Mouse (Mus musculus) cerebellum, postnatal 36 days (tissue): Measurements from ENCODE around the gene Kctd20.
A peak's percentile ranks its signal among the peaks of the same experiment; 100 is the strongest.
"Not testable (repeated sequence)": the region's sequence is repeated elsewhere in the genome, so short reads cannot be mapped to it uniquely, and the experiment has no call there.

ENCODE experiments used
- DNase-seq, 2 experiments: peaks; one replicate each; pipeline ENCODE4 v3.0.0; 2021 to 2022; ENCODE audit warnings: mixed read lengths in 2 of 2

Gene Kctd20

DNA sequence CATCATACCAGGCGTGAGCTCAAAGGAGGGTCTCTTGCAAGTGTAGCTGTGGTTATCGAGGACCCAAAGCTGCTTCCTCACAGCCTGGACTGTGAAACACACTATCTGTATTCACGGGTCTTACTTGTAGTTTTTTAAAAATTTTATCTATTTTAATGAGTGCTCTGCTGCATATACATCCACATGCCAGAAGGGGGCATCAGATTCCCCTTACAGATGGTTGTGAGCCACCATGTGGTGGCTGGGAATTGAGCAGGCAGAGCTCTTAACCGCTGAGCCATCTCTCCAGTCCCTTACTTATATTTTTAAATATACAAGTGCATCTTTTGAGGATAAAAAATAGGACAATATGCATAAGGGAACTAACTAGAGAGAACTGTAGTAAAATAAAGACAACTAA, 36.0 kb downstream of the Kctd20 start:
- peak in 1 of 2 experiments; percentile 17 for DNase-seq

DNA sequence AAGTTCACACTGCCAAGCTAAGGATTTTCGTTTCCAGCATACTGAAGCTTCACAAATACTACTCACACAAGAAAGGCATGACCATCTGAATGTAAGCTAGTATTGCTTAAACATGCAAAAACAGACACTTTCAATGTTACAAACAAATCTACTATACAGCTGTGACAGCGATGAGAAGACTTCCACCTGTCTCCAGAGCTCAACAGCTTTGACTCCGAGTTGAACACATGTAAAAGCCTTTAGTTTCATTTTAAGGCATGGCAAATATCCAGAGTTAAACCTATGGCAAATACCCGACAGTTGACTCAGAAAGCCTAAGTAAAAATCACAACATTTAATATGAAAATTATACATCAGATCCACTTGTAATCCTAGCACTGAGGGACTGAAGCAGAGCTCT, 36.5 kb downstream of the Kctd20 start:
- no peak for DNase-seq

DNA sequence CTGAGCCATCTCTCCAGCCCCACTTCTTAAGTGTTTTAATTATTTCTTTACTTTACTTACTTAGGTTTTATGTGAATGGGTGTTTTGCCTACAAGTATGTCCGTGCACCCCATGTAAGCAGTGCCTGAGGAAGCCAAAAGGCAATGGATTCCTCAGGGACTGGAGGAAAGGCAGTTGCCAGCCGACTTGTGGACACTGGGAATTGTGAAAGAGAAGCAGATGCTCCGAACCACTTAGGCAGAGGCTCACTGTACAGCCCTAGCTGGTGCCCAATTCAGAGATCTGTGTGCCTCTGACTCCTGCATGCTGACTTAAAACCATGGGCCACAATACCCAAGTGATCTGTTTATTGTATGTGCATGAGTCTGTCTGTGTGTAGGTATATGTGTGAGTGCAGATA, 37.2 kb downstream of the Kctd20 start:
- no peak for DNase-seq

DNA sequence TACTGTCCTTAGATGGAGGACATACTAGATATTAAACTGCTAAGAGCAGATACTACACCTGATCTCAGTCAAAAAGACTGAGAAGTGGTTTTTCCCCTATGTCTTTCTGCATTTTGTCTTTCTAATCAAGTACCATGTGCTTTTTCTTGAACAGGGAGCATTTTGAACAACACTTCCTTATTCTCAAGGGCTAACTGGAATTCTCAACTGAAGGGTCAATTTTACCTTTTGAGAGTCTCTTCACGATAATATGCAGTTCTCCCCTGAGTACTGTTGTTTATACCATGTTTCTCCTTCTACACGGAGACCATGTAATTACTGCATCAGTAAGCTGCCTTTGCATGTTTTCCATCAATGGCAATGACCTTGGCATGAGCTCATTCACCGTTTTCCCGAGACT, 38.3 kb downstream of the Kctd20 start:
- DNase-seq: no peak

DNA sequence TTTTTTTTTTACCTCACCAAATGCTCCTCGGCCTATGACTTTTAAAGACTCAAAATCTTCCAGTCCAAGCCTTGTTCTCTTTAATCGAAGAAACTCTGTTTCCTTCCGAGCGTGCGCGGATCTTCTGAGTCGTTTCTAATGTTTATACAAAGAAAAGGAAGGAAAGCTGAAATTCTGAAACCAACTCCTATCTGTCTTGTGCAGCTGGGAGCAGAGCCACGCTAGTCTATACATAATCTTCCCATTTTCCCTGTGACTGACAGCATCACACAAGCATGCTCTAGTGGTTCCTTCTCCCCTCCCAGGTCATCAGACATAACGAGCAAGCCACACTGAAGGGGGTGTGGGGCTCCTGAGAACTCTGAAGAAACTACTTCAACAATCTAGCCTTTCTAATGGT, 39.5 kb downstream of the Kctd20 start:
- no peak for DNase-seq

DNA sequence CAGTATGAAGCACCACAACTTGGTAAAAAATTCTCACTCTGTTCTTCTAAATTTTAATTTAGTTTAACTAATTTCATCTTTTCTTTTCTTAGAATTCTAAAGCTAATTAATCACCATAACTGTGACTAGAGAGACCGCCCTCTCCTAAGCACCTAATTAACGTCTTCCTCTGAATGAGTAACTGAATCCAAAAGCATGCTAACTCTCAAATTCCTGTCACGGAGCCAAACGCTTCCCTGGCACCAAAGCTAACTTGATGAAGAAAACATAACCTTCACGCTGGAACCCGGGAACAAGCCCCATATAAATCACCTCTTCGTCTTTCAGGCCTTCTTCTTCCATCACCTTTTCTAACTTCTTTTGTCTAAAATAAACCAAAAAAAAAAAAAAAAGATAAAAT, 40.4 kb downstream of the Kctd20 start:
- peak; percentile 11 to 20 for DNase-seq

DNA sequence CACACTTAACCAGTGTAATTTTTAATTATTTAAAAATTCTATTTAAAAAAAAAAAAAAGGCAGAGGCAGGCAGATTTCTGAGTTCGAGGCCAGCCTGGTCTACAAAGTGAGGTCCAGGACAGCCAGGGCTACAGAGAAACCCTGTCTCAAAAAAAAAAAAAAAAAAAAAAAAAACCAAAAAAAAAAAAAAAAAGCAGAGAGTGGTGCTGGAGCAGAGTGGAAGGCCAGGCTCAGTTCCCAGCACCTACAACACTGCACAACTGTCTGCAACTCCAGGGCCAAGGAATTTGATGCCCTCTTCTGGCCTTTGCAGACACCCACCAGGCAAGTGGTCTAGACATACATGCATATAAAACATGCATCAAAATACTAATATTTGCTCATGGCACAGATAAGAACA, 41.3 kb downstream of the Kctd20 start:
- not testable (repeated sequence) for DNase-seq

DNA sequence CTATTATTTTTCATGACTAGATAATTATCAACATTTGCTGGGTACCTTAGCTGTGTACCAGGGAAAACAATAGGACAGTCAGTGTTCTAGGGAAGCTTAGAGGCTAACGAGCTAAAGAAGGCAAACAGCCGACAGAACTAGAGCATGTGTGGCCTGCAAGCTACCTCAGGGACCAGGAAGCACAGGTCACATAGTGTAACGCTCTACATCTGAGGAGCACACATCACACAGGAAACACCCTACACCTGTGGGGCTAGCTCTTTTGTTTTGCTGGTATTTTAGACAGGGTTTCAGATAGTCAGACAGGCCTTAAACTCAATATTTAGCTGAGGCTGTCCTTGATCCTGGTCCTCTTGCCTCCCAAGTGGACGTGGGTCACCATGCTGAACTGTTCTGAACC, 42.9 kb downstream of the Kctd20 start:
- no peak for DNase-seq

DNA sequence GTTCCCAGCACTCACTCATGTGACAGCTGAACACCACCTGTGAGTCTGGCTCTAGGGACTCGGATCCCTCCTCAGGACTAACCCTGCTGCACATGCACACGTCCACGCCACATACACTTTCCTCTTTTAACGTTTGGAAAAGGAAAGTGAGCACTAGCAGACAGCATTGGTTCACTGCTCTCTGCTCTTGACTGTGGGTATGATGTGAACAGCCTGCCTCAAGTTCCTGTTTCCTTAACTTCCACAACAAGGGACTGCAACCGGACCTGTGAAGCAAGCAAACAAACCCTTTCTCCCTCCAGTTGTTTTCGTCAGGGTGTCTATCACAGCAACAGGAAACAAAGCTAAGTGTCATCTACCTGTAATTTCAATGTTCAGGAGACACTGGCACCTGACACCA, 48.7 kb downstream of the Kctd20 start:
- DNase-seq: no peak

DNA sequence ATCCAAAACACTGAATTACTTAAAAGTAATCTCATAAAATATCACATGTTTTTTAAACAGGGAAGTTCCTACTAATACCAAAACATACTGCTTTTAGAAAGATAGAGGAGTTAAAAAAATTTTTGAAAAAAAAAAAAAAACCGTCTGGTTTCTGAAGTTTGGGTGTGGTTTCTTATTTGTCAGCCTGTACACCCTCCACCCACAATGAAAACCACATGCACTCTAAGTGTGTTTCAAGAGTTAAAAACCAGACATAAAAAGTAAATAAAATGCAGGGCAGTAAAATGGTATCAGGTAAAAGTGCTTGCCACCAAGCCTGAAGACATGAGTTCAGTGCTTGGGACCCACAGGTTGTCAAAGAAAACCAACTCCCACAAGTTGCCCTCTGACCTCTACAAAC, 52.0 kb downstream of the Kctd20 start:
- no peak for DNase-seq

DNA sequence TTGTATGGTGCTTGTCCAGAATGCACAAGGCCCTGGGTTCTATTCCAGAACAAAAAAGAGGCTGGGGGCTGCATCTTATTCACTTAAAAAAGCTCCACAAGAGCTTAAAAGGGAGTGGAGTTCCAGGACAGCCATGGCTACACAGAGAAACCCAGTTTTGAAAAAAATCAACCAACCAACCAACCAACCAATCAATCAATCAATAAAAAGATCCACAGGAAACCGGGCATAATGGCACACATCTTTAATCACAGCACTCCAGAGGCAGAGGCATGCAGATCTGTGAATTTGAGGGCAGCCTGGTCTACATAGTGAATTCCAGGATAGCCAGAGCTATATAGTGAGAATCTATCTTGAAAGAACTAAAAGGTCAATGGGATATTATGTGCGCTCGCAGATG, 53.3 kb downstream of the Kctd20 start:
- no peak for DNase-seq

DNA sequence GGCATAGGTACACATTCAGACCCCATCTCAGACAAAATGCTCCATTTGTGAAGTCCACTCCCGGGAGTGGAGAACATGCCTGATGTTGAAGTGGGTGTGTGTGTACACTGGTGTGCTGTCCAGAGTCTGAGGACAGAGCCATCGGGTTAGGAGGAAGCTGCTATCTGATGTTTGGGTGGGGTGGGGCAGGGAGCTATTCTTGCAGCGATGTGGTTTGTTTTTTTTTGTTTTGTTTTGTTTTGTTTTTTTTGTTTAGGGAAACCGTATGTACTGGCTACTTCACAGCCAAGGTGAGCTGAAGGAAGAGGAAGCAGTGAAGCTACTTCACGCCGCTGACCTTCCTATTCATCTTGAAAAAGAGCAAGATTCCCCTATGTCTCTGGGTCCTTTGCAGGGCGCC, 55.1 kb downstream of the Kctd20 start:
- DNase-seq: no peak

DNA sequence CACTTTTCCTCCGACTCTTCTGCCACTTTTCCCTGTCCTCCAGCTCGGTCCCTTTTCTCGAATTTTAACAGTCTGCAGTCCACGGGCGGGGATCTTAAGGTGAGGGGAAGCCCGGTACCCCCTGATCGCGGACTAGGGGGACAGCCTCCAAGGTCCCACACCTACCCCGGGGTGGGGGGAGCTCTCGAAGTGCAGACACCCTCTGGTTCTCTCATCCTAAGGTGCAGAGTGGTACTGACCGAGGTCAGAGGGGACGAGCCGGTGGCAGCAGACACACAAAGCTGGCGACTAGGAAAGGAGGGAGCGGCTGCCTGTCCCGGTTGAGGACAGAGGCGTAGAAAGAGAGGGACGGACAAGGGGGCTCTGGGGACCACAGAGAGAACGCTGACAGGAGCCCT, 55.5 kb downstream of the Kctd20 start:
- no peak for DNase-seq

DNA sequence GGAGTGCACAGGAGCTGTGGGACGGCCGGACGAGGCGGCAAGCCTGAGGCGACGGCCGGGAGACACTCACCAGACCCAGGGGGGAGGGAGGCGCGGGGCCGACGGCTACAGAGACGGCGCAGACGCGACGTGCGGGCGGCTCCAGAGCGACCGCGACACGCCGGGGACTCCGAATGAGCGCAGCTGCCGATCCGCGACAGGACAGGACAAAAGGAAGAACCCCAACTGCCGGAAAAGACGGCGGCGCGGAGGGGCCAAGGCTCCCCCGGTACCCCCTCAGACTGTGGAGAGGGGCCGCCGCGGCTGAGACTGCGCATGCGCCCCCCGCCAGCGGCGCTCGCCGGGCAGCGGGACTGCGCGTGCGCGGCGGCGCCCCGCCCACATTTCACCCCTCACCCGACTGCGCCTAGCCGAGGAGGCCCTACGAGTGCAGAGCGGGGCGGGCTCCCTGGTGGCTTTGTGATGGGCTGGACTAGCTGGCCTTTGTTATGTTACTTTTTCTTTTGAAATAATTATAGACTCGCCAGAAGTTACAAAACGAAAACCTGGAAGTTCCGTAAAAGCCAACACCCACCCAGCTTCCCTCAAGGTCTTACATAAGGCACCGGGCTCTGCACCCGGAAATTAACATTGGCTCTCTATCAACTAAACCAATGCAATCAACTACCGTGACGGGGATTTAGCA, 56.0 kb downstream of the Kctd20 start, which contains the start of gene Stk38:
Gene Stk38, minus strand, starts transcription at position 355 of the 685 bp plus-strand sequence.
- DNase-seq: peak; percentile 90 to 91

DNA sequence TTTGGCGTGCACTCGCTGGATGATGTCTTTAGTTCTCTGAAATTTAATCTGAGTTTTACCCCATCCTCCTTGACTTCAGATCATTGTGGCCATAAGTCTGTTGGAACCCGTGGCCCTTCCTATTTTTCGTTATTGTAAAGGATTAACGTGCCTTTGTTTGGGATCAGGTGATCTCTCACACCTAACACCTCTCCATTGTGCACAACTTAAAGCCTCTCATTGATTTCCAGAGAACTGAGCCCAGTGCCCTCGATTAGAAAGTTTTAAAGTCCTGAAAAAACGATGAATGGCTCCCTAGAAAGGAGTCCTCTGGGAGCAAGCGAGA, 56.5 kb downstream of the Kctd20 start:
- DNase-seq: no peak

DNA sequence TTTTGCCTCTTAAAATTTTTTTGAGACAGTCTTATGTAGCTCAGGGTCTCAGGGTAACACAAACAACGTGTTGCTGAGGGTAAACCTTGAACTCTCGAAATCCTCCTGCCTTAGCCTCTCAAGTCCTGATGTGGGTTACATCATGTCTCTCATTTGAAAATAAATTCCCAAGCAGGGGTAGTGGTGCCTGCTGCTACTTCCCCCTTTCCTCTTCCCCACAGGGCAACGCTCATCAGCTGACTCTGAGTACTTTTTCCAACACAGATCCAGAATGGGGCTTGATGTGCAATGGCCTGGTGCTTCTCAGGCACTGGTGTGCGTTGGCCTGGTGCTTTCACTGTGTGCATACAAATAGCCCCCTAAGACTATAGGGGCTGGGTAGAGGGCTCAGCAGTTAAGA, 57.4 kb downstream of the Kctd20 start:
- no peak for DNase-seq

DNA sequence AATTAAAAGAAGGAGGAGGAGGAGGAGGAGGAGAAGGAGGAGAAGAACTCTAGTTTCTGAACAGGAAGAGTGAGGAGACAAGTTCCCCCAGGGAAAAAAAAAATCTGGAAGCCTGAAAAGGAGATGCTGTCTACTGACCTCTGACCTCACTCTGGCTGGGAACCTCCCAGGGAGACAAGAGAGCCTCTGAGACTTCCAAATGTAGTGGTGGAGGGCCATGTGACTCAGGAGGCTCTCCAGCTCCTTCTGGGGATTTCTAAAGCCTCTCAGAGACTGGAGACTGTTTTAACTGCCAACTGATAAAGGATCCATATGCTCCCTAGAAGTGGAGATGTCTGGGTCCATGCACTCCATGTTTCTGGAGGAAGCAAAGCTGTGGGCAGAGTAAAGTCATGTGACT, 62.5 kb downstream of the Kctd20 start:
- no peak for DNase-seq

DNA sequence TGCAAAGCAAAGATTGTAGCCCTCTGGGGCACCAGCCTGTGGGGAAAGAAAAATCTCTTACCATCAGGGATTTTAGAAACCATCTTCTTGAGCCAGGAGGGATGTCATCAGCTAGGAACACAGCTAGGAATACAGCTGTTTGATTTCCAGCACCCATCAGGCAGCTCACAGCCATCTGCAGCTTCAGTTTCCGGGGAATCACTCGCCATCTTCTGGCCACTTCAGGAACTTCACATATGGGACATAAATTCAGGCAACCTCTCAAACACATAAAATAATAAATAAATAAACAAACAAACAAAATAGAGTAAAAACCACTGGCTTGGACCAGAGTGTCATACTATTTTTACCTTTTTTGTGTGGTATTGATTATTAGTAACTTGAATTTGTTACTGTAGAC, 63.9 kb downstream of the Kctd20 start:
- DNase-seq: peak; percentile 22 to 31

DNA sequence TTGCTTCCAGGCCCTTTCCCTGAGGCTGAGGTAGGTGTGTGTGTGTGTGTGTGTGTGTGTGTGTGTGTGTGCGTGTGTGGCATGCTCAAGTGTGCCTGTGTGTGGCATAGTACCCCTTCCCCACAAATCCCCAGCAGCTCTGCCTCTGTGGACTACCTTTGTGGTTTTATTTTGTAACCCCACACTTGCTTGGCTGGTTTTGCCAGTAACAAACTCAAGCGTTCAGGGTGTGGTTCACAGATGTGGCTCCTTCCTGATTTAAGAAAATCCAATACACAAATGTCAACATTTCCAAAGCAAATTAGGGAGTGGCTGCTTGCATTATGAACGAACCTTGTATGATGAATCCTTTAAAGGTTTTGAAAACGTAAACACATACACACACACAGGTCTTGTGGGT, 65.0 kb downstream of the Kctd20 start:
- no peak for DNase-seq

DNA sequence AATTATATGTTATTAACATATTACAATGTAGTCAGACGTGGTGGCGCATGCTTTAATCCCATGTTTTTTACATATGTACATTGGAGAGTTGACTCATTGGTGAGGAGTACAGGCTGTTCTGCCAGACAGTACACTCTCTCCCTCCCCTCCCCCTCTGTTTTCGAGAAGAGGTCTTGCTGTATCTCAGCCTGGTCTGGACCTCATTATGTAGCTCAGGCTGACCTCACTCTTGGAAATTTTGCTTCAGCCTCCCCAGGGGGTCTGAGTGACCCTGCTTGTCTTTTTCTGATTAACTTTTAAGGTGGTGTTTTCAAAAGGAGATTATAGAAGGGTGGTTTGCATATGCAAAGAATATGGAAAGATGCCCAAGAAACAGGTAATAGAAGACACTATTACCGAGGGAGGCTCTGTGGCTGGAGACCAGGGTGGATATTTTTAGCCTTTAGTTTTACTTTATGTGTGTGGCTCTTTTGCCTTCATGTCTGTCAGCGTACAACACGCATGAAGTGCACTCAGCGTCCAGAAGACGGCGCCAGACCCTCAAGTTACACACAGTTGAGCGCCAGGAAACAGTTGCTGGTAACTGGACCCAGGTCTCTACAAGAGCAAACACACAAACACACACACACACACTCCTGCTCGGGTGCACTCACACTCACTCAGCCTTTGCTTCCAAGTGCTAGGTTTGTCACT, 66.7 kb downstream of the Kctd20 start:
- no peak for DNase-seq
